Mouse (Mus musculus) layer of hippocampus, postnatal 10 days (tissue): ENCODE results near the gene Aqp12. TPM values are rescaled to one million over a fixed set of nuclear protein-coding genes. Genes with fewer than 3 reads are reported as not detected.

Experiments
- DNase-seq, 2 experiments: peaks; one replicate each; pipeline ENCODE4 v3.0.0; 2021; ENCODE audit warnings: low spot score in 2 of 2
- total RNA-seq, 2 experiments: library from RNA; stranded (reverse); gene quantifications; 2 replicates each; pipeline ENCODE4 v1.2.3; 2021

Gene Aqp12
- total RNA-seq, 2 experiments from 2014 or later, result not detected

GRCm38 (mm10) chr1:93014460-93014859, 8.3 kb downstream of the Aqp12 start:
- DNase-seq, result peak; percentile 84 to 90

DNA sequence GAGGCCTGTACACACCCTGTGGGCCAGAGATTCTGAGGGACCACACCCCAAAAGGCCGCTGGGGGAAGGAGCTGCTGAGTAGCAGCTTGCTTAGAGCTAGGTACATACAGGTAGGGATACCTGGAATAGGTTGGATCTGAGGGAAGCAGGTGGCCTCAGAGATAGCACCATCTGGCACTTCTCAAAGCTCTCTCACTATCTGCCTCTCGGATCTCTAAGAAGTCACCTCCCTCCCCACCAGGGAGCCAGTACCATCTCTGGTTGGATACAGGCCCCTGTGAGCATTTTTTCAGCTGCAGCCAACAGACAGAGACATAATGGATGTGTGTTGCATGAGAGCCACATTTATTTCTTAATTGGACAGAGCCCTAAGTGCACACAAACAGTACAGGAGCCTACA, 9.0 kb downstream of the Aqp12 start:
- DNase-seq, result no peak

GRCm38 (mm10) chr1:93018716-93019115, 12.6 kb downstream of the Aqp12 start:
- DNase-seq, result no peak

DNA sequence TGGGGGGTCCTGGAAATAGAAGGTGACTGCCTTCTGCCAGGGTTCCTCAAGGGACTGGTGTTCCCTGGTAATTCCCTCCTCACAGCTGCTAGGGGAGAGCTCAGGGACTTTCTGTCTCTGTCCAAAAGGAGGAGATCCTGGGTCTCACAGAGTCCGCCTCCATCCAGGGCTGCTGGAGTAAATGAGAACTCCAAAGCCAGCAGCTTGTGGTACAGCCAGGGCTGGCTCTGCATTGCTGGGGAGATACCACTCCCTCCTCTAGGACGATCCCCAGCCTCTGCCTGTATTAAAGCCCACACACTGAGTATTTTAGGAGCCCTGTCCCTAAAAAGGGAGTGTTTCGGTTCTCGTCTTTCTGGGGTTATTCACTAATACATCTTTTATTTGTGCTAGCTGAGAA, 14.5 kb downstream of the Aqp12 start:
- DNase-seq, result no peak

- no peak for DNase-seq
Observed at GRCm38 (mm10) chr1:93026600-93026999, 20.5 kb downstream of the Aqp12 start.

DNA sequence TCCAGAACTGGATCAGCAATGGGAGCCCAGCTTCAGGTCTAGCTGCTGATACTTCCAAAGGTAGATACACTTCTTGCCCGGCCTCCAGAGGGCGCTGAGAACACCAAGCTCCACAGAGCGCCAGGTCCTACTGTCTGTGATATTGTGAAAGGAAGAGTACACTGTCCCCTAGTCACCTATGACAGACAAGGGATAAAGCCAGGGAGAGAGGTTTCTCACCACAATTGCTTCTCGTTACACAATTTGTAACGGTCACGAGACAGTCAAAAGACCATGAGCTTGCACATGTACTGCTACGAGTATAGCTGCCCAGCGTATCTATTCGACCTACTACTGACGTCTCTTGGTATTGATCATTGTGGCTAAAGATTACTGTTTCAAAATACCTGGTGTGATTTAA, 23.3 kb downstream of the Aqp12 start:
- DNase-seq, result no peak

GRCm38 (mm10) chr1:93030060-93030459, 23.9 kb downstream of the Aqp12 start:
- DNase-seq, result no peak

GRCm38 (mm10) chr1:93031199-93031598, 25.1 kb downstream of the Aqp12 start:
- DNase-seq, result no peak

- no peak for DNase-seq
Observed at GRCm38 (mm10) chr1:93033989-93034388, 27.9 kb downstream of the Aqp12 start.

GRCm38 (mm10) chr1:93035981-93036380, 29.8 kb downstream of the Aqp12 start:
- no peak for DNase-seq

- DNase-seq, result no peak
Observed at GRCm38 (mm10) chr1:93046153-93046789, 40.1 kb downstream of the Aqp12 start.

- DNase-seq, result no peak
Observed at GRCm38 (mm10) chr1:93050071-93050470, 43.9 kb downstream of the Aqp12 start.

- no peak for DNase-seq
Observed at GRCm38 (mm10) chr1:93051124-93051833, 45.1 kb downstream of the Aqp12 start.

Other genes starting within 250 kb of the Aqp12 start
- gene Gpc1, start 174.7 kb upstream of the Aqp12 start, total RNA-seq, result 100 to 1,000 TPM; 157 to 166 TPM
- under 1 TPM in 1 of 2 experiments, not detected in 1; 0.21 TPM for gene Ankmy1, start 103.4 kb upstream of the Aqp12 start, total RNA-seq
- 1 to 10 TPM; 8.3 to 9.6 TPM for gene Dusp28, start 99.4 kb upstream of the Aqp12 start, total RNA-seq
- gene Rnpepl1, start 95.6 kb upstream of the Aqp12 start, total RNA-seq, result 10 to 100 TPM; 41.7 to 53.5 TPM
- gene Capn10, start 72.0 kb upstream of the Aqp12 start, total RNA-seq, result 10 to 100 TPM; 50.7 to 55.1 TPM
- under 1 TPM; 0.11 to 0.78 TPM for gene Gpr35, start 55.5 kb upstream of the Aqp12 start, total RNA-seq
- gene Kif1a, start 95.6 kb downstream of the Aqp12 start, total RNA-seq, result 100 to 1,000 TPM; 704 to 762 TPM
- not detected for gene Agxt, start 128.9 kb downstream of the Aqp12 start, total RNA-seq
- not detected for gene 2310007B03Rik, start 154.6 kb downstream of the Aqp12 start, total RNA-seq
- under 1 TPM; 0.80 to 0.98 TPM for gene Crocc2, start 162.4 kb downstream of the Aqp12 start, total RNA-seq
- gene Sned1, start 229.5 kb downstream of the Aqp12 start, total RNA-seq, result 10 to 100 TPM in 1 of 2 experiments, 1 to 10 TPM in 1; 9.3 to 10.2 TPM